Mouse (Mus musculus) heart, adult 2 months (tissue): ENCODE measurements around the gene Coro7. TPM values are rescaled to one million over a fixed set of nuclear protein-coding genes. Genes with fewer than 3 reads are reported as not detected.
A peak's percentile ranks its signal among the peaks of the same experiment; 100 is the strongest.

ENCODE experiments used
- DNase-seq, 2 experiments: peaks; one replicate each; pipeline ENCODE4 v3.0.0; 2021
- H3K27ac ChIP-seq: fragments of 200-600 bp; 2 replicates; pipeline ENCODE4 v1.8.1; 2022
- H3K27me3 ChIP-seq: fragments of 200-500 bp; 2 replicates; pipeline ENCODE4 v1.6.1; 2012; ENCODE audit warnings: mild to moderate bottlenecking, low read length, inconsistent platforms, mixed read lengths; ENCODE audit not compliant: control insufficient read depth, insufficient read depth
- H3K36me3 ChIP-seq: fragments of 200-500 bp; 2 replicates; pipeline ENCODE4 v1.6.1; 2012; ENCODE audit warnings: low read length, inconsistent platforms; ENCODE audit not compliant: control insufficient read depth, insufficient read depth
- H3K4me1 ChIP-seq: fragments of 200-500 bp; 2 replicates; pipeline ENCODE4 v1.6.1; 2011; ENCODE audit warnings: low read length; ENCODE audit not compliant: control insufficient read depth, insufficient read depth
- H3K4me3 ChIP-seq: fragments of 200-600 bp; 2 replicates; pipeline ENCODE4 v1.8.1; 2022
- H3K79me2 ChIP-seq: fragments of 200-500 bp; replicated peaks from 2 replicates; pipeline ENCODE4 v1.6.1; 2012; ENCODE audit warnings: mild to moderate bottlenecking, inconsistent platforms, low read length, moderate library complexity, mixed read lengths; ENCODE audit not compliant: control insufficient read depth, insufficient read depth
- H3K9ac ChIP-seq: fragments of 200-500 bp; 2 replicates; pipeline ENCODE4 v1.6.1; 2012; ENCODE audit warnings: low read depth, mild to moderate bottlenecking, control low read depth, inconsistent platforms, low read length, mixed read lengths
- CTCF ChIP-seq: fragments of 200-600 bp; IDR thresholded peaks from 2 replicates; pipeline ENCODE4 v1.8.1; 2022; ENCODE audit warnings: antibody characterized with exemption, mild to moderate bottlenecking, moderate library complexity
- EP300 ChIP-seq: fragments of 200-500 bp; IDR thresholded peaks from 2 replicates; pipeline ENCODE4 v1.6.1; 2011; ENCODE audit warnings: low read depth, low read length, control low read depth; ENCODE audit not compliant: insufficient read depth
- POLR2A ChIP-seq: fragments of 200-500 bp; IDR thresholded peaks from 2 replicates; pipeline ENCODE4 v1.6.1; 2011; ENCODE audit warnings: mild to moderate bottlenecking, low read depth, low read length, control low read depth; ENCODE audit not compliant: insufficient read depth
- WGBS: fragments of 180-500 bp; shearing (Covaris S2); methylation state at CpG from one replicate; pipeline ENCODE4 v1.1.7; 2018; 5-methylcytosine and 5-hydroxymethylcytosine counted together
- intact Hi-C: fragments of 180-260 bp; cut with DNase I; formaldehyde crosslinking; loops from one replicate; pipeline ENCODE4 v1.15.1; 2025
- polyA plus RNA-seq: library from polyadenylated mRNA; depleted of rRNA; stranded (reverse); fragments of >200 nt; gene quantifications from 2 replicates; pipeline ENCODE4 v1.2.3, GENCODE M21; 2012
- total RNA-seq, 2 experiments: library from RNA; stranded (reverse); gene quantifications; 2 replicates each; pipeline ENCODE4 v1.2.3; 2021

Coro7 gene
- total and polyA plus RNA-seq, 3 experiments, result 14.6 to 22.8 (median 15.9) TPM

GRCm38 (mm10) chr16:4629950-4630349 lies 49.6 kb downstream of the Coro7 start:
- 22% methylated on average over 6 of the region's 6 CpGs for WGBS

GRCm38 (mm10) chr16:4628898-4629419 lies 50.6 kb downstream of the Coro7 start:
- H3K36me3 ChIP-seq, result no peaks in the 10 kb centered on the region
- 95% methylated on average over 9 of the region's 9 CpGs for WGBS
- no peak overlapping the region for H3K9ac ChIP-seq
- intact Hi-C loops, result no loop called here
- H3K27ac ChIP-seq, result no peak overlapping the region
- H3K4me3 ChIP-seq, result no peak overlapping the region
- no peaks in the 10 kb centered on the region for H3K27me3 ChIP-seq
- H3K4me1 ChIP-seq, result peaks cover 1% of the 10 kb centered on the region
- no peak for DNase-seq
- TF ChIP-seq POLR2A (no peak), CTCF (no peak), EP300 (no peak)
- no peaks in the 10 kb centered on the region for H3K79me2 ChIP-seq

More at GRCm38 (mm10) chr16:4629950-4630349, 49.6 kb downstream of the Coro7 start:
- H3K4me1 ChIP-seq, result no peaks in the 10 kb centered on the region
- H3K27me3 ChIP-seq, result no peaks in the 10 kb centered on the region
- no peaks in the 10 kb centered on the region for H3K36me3 ChIP-seq
- peak; percentile 80 to 89 for DNase-seq
- H3K9ac ChIP-seq, result no peak overlapping the region
- no peaks in the 10 kb centered on the region for H3K79me2 ChIP-seq
- no peak overlapping the region for H3K27ac ChIP-seq
- TF ChIP-seq POLR2A (no peak), CTCF (peak; percentile 99; the same call in 1 of the 2 replicates), EP300 (peak; percentile 83)
- intact Hi-C loops, result loop anchor here (1.0 to 2.0 kb wide), 3 partner anchors 25 to 161 kb away; no protein-coding TSS in a partner anchor
- no peak overlapping the region for H3K4me3 ChIP-seq

GRCm38 (mm10) chr16:4627105-4627504 lies 52.5 kb downstream of the Coro7 start:
- H3K4me1 ChIP-seq, result peaks cover 3% of the 10 kb centered on the region
- intact Hi-C loops, result no loop called here
- peaks cover 1% of the 10 kb centered on the region; the same call in 1 of the 2 replicates for H3K79me2 ChIP-seq
- DNase-seq, result no peak
- no peak overlapping the region for H3K27ac ChIP-seq
- whole genome bisulfite sequencing, result 71% methylated on average over 6 of the region's 6 CpGs
- no peaks in the 10 kb centered on the region for H3K36me3 ChIP-seq
- H3K9ac ChIP-seq, result no peak overlapping the region
- H3K27me3 ChIP-seq, result no peaks in the 10 kb centered on the region
- TF ChIP-seq CTCF (no peak), POLR2A (no peak), EP300 (no peak)
- H3K4me3 ChIP-seq, result no peak overlapping the region

- intact Hi-C loops, result no loop called here
- H3K27ac ChIP-seq, result peak within 1 kb of the TSS; percentile 84
- no peaks in the 10 kb centered on the region for H3K27me3 ChIP-seq
- TF ChIP-seq POLR2A, result peak; percentile 76
- 0 out of 2 replicates have a peak, but pooled peaks have one; percentile 11 for TF ChIP-seq EP300
- no peak for TF ChIP-seq CTCF
- peaks cover 1% of the 10 kb centered on the region; the same call in 1 of the 2 replicates for H3K79me2 ChIP-seq
- peak within 1 kb of the TSS; percentile 93 for H3K9ac ChIP-seq
- no peaks in the 10 kb centered on the region for H3K36me3 ChIP-seq
- H3K4me3 ChIP-seq, result peak within 1 kb of the TSS; percentile 89
- peak; percentile 94 to 95 for DNase-seq
- peaks cover 5% of the 10 kb centered on the region for H3K4me1 ChIP-seq
- under 1% methylated on average over 56 of the region's 56 CpGs for WGBS
These were observed 55.0 kb downstream of the Coro7 start, which contains the start of gene Pam16 for GRCm38 (mm10) chr16:4624481-4625110. Gene Pam16 (minus strand): TSS chr16:4624988.

GRCm38 (mm10) chr16:4624074-4624473 lies 55.5 kb downstream of the Coro7 start:
- peaks cover 1% of the 10 kb centered on the region; the same call in 1 of the 2 replicates for H3K79me2 ChIP-seq
- H3K9ac ChIP-seq, result peak overlapping the region; percentile 93
- peak overlapping the region; percentile 84 for H3K27ac ChIP-seq
- DNase-seq, result no peak
- TF ChIP-seq POLR2A (no peak), EP300 (no peak), CTCF (no peak)
- peaks cover 5% of the 10 kb centered on the region for H3K4me1 ChIP-seq
- intact Hi-C loops, result no loop called here
- 17% methylated on average over 9 of the region's 9 CpGs for WGBS
- no peaks in the 10 kb centered on the region for H3K27me3 ChIP-seq
- H3K4me3 ChIP-seq, result peak overlapping the region; percentile 89
- H3K36me3 ChIP-seq, result no peaks in the 10 kb centered on the region

- Histone ChIP-seq H3K4me1 (peaks cover 2% of the 10 kb centered on the region; the same call in 1 of the 2 replicates), H3K9ac (no peak overlapping the region), H3K27me3 (no peaks in the 10 kb centered on the region), H3K27ac (no peak overlapping the region), H3K36me3 (no peaks in the 10 kb centered on the region), H3K4me3 (no peak overlapping the region), H3K79me2 (0 out of 2 replicates have a peak, but pooled peaks cover 4% of the 10 kb centered on the region)
- DNase-seq, result no peak
- TF ChIP-seq CTCF (no peak), POLR2A (no peak), EP300 (no peak)
- intact Hi-C loops, result no loop called here
- 72% methylated on average over 4 of the region's 4 CpGs for WGBS
These were observed 62.7 kb downstream of the Coro7 start for GRCm38 (mm10) chr16:4616829-4617228.
